Mouse (Mus musculus): Measurements from ENCODE around the gene Nmnat3.

Nmnat3 gene

DNA sequence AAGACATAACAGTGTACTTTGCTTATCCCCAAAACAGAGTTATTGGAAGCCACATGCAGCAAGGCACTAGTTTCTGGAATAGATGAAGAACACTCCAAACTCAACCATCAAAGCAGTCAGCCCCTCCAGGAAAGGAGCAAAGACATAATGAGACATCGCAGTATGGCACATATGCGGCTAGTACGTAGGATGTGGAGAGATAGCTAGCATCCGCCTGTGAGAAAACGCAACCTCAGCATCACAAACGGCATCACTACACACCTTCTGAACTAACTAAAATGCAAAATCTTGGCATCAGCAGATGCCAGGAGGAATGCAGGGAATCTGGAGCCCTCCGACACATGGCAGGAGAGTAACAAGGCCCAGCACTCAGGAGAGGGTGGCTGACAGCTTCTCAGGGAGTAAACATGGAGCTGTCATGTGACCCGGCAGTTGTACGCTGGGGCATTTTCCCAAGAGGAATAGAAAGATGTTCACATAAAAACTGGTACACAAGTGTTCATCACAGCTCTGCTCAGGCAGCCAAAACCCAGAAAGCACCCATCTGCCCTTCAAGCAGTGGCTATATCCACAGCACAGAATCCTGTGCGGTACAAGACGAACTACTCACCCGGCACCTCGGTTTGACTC is 80.2 kb downstream of the Nmnat3 start:
- peak; percentile 25 for DNase-seq

DNA sequence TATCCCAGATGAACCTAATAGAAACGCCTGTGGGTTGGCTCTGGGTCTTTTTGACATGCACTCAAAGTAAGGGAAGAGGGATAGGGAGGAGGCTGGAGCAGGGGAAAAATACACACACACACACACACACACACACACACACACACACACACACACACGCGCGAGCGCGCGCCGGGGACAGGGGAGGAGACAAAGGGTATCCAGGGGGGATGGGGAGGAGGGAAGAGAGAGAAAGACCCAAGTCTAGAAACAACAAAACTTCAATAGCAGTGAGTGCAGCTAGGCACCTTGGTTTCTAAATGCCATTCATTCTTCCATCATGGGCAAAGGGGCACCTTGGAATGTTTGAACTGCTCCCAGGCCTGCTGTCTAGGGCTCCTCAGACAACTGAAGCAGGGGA is 82.5 kb downstream of the Nmnat3 start:
- no peak for DNase-seq

DNA sequence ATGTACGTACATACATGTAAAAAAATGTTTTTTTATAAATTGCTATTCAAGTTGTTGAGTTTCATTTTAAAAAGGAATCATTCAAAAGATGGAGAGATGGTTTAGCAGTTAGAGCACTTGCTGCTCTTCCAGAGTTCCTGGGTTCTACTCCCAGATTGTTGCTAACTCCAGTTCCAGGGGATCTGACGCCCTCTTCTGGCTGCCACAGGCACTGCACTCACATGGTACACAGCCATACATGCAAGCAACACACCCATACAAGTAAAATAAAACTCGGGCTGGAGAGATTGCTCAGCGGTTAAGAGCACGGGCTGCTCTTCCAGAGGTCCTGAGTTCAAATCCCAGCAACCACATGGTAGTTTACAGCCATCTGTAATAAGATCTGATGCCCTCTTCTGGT is 86.1 kb downstream of the Nmnat3 start:
- no peak for DNase-seq

DNA sequence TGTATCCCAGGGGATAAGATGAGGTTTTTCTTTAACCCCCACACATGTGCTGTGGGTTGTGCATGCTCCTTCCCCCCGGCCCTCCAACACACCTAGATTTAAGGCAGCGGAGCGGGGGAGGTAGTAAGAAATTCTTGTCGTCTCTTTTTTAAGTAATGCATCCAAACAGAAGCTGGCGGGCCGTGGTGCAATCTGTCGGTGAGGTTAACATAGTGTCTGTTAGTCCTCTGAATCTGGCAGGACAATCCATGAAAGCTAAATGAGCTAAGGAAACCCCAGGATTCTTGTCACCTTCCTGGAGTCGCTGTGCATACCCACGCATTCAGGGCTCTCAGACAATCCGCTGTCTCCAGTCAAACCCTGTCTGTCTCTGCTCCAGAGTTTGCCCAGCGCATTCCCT is 87.7 kb downstream of the Nmnat3 start:
- peak; percentile 29 for DNase-seq

DNA sequence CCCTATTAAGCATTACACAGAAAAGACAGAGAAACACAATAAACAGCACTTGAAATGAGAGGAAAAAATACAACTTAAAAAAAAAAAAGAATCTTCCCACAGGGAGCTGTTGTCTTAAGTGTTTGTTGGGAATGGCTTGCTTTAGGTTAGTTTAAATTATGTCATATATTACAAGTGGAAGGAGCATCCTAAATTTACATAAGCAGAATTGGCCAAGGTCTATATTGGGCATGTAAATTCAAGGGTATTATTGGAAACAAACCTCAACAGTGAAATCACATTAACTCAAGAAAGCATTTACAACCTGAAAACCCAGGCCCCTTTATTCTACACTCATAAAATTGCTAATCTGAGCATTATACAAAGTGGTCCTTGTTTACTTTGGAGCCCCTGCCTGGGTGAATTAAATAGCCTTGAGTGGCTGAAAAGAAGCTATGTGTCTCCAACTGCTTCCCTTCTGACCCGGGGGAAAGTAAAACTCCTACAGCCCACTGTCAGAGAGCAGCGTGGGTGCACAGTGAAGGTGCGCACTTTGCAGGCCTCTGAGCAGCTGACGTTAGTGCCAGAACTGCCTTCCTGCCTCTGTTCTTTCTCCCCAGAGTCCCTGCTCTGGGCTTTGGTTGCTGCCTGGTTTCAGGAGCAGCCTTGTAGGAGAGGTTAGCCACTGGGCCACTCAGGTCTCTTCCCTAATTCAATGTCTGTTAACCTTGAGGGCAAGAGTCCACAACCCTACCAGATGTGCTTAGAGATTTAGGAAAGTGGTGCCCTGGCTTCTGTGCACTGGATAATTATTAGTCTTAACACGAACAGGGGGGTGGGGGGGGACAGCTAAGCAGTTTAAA is 88.3 kb downstream of the Nmnat3 start:
- no peak for DNase-seq

DNA sequence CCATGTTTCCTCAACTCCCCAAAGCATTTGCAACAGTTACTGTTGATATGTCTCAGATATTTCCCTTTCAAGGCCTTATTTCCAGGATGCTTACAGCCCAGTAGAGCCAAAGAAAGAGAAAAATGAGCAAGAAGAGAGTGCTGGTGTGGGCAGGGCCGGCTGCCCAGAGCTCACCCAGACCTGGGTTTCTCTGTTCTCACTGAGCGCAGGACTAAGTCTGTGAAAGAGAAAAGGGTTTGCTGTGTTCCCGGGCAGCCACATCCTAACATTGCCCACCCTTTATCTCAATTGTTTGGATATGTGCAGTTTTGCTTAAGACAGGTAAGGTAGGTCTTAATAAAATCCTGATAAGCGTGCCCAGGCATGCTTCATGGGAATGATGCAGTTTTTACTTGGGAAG is 92.5 kb downstream of the Nmnat3 start:
- DNase-seq = no peak

DNA sequence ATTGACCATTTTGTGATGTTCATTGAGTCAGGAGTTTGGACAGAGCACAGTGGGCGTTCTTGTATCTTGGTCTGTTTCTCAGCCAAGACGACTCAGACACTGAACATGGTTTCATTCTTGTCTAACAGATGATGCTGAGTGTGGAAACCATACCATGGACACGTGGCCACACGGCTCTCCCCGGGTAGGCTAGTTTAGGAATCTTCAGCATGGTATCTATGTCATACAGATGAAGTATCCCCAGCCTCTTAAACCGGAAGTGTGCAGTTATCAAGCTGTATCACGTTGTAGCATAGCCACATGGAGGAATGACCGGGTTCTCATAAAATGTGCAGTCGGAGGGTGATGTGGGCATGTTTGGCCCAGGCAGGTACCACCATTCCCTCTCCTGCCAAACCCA is 93.4 kb downstream of the Nmnat3 start:
- DNase-seq = no peak

- DNase-seq = no peak
Measured at GRCm38 (mm10) chr9:98387741-98388632, 100.8 kb downstream of the Nmnat3 start.

DNA sequence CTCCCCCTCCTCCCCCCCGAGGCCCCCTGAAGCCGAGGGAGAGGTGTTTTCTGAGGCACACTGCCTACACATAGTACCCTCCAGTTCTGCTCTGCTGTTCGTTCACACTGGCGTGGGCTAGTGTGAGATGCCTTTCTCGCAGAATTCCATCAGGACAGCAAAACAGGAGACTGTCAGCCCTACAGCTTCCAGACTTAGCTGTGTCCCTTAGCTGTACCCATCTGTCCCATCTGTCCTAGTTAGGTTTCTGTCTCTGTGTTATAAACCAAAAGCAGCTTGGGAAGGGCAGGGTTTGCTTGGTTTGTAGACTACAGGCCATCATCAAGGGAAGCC is 101.4 kb downstream of the Nmnat3 start:
- peak; percentile 60 for DNase-seq

GRCm38 (mm10) chr9:98393496-98393895 is 106.3 kb downstream of the Nmnat3 start:
- DNase-seq = no peak

DNA sequence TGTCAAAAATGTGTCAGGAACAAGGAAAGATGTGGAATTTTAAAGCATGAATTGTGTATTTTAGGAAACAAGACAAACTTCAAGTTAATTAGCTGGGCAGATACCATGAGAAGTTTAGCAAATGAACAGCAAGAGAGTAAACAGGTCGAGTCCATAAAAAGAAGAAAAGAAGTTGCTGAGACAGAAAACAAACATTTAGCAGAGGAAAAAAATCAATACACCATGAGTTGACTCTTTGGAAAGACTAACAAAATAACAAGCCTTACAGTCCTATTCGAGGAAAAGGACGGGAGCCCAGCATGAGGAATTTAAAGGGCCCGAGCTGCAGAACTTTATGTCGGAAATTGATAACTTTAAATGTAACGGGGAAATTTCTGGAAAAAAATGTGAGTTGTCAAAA is 110.0 kb downstream of the Nmnat3 start:
- DNase-seq = no peak

- no peak for DNase-seq
Measured at GRCm38 (mm10) chr9:98397866-98398265, 110.6 kb downstream of the Nmnat3 start.

- DNase-seq = peak; percentile 64
Measured at GRCm38 (mm10) chr9:98400185-98400894, 113.1 kb downstream of the Nmnat3 start.

GRCm38 (mm10) chr9:98401611-98402010 is 114.4 kb downstream of the Nmnat3 start:
- DNase-seq = no peak

DNA sequence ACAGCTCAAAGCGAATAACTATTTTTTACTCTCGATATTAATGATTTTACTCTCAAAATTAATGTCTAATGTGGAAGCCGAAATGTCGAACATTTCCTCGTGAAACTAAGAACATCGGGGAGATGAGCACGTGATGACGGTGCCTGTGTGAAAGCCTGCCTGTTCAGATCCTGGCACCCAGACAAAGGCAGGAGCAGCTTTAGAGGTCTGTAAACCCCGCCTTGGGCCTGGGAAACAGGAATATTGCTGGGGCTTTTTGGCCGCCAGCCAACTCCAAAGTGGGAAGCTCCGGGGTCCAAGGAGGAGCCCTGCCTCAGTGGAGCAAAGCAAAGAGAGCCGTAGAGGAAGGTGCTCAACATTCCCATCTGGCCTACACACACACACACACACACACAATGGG is 120.5 kb downstream of the Nmnat3 start:
- no peak for DNase-seq

DNA sequence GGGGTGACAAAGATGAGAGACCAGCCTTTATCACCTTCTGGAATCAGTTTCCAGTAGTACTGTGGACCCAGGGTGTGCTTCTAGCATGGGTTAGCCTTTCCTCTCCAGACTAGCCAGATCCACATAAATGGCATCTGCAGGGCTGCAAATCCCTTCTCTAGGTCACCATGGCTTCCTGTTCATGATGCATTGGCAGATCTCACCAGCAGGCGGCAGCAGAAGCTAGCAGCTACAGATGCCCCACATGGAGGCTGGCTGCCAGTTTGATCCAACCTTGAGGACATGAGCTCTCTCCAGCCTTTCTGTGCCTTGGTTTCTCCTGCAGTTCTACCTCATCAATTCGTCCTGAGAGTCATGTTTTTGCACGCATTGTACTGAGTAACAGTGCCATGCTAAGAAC is 121.9 kb downstream of the Nmnat3 start:
- DNase-seq = peak; percentile 68

GRCm38 (mm10) chr9:98415427-98415826 is 128.2 kb downstream of the Nmnat3 start:
- no peak for DNase-seq

DNA sequence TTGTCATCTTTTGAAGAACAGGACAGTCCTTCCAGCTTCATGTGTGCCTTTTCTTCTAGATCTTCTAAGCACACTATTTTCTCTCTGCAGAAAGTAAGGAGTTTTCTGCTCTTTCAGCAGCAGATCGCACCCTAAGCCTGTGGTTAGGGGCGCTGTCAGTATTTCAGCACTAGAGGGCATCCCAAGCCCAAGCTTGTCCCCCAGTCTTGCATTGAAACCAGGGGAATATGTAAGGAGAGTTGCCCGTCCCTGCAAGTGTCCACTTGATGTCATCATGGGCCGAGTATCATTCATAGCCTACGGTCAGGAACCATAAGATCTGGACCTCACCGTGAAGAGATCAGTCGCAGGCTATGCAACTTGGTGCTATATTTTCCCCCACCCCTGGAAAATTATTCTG is 130.7 kb downstream of the Nmnat3 start:
- no peak for DNase-seq

- no peak for DNase-seq
Measured at GRCm38 (mm10) chr9:98418346-98418745, 131.1 kb downstream of the Nmnat3 start.

DNA sequence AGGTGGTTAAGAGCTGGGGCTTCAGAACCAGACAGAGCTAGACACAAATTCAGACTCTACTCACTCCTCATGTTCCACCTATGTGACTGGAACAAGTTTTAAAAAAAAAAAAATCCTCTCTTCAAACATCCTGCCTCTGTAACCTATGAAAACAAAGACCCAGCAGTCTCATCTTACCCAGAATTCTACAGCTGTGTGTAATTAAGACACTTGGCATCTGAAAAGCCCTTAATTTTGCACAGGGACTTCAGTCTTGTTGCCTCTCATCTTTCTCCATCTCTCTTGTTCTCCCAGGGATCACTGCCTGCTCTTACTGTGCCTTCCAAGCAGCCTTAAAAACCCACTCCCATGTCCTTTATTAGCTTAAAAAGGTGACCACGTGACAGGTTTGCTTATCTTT is 133.4 kb downstream of the Nmnat3 start:
- no peak for DNase-seq

GRCm38 (mm10) chr9:98421903-98422302 is 134.7 kb downstream of the Nmnat3 start:
- DNase-seq = no peak

- DNase-seq = no peak
Measured at GRCm38 (mm10) chr9:98422656-98423055, 135.4 kb downstream of the Nmnat3 start, which contains the start of gene Rbp1. Rbp1 (plus strand) TSS chr9:98422961.

GRCm38 (mm10) chr9:98423691-98424090 is 136.5 kb downstream of the Nmnat3 start:
- no peak for DNase-seq
